Mouse (Mus musculus) MN1 (cell line): ENCODE data around the gene Pfn4.
"Not testable (repeated sequence)": the region's sequence is repeated elsewhere in the genome, so short reads cannot be mapped to it uniquely, and the experiment has no call there.

Experiments
- DNase-seq: peaks from one replicate; pipeline ENCODE4 v3.0.0-alpha.2; 2016; ENCODE audit warnings: low spot score

The Pfn4 gene

DNA sequence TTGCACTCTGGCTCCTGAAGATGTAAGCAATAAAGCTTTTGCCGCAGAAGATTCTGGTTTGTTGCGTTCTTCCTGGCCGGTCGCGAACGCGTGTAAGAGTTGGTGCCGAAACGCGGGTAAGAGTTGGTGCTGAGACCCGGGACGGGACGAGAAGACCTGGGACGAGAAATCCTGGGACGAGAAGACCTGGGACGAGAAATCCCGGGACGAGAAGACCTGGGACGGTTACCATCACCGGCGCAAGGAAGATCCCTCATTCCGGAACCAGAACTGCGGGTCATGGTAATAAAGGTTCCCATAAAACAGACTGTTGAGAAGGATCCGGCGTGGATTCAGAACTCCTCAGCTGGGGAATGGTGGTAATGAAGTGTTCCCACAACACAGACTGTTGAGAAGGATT, 19.3 kb downstream of the Pfn4 start:
- DNase-seq: not testable (repeated sequence)

GRCm38 (mm10) chr12:4793718-4794117, 24.9 kb downstream of the Pfn4 start:
- peak; percentile 60 for DNase-seq

DNA sequence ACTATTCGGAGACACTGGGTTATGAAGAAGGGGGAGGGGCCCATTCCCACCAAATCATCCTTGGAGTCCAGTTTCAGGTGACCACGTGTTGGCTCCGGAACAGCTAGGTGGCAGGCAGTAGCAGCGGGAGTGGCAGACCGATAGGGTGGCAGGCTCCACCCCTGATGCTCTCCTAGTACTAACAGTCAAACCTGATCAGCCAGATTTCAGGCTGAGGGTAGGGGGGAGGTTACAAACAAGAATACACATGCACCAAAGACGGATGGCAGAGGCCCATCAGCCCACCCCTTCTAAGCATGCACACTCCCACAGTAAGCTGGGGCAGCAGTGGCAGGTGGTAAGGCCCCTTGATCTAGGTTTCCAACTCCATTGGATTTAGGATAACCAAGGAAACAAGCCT, 28.6 kb downstream of the Pfn4 start:
- not testable (repeated sequence) for DNase-seq

GRCm38 (mm10) chr12:4811036-4811435, 42.2 kb downstream of the Pfn4 start:
- DNase-seq: no peak

- DNase-seq: no peak
Measured at GRCm38 (mm10) chr12:4811705-4812104, 42.9 kb downstream of the Pfn4 start.

DNA sequence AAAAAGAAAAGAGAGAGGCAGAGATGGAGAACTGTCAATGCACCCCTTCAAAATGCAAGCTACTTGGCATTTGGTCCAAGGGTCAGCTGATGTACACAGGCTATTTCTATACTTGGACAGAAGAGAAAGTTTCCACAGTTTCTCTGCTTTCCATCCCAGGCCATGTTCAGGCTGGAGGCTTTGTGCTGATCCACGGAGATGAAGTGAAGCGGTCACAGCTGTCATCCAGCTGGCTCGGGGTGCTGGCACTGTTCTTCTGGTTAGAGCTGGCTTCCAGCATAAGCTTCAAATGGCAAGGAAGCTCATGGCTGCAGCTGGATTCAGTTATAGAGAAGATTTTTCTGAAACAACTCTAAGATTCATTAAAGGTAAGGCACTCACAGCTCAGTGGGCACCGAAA, 44.8 kb downstream of the Pfn4 start:
- no peak for DNase-seq

DNA sequence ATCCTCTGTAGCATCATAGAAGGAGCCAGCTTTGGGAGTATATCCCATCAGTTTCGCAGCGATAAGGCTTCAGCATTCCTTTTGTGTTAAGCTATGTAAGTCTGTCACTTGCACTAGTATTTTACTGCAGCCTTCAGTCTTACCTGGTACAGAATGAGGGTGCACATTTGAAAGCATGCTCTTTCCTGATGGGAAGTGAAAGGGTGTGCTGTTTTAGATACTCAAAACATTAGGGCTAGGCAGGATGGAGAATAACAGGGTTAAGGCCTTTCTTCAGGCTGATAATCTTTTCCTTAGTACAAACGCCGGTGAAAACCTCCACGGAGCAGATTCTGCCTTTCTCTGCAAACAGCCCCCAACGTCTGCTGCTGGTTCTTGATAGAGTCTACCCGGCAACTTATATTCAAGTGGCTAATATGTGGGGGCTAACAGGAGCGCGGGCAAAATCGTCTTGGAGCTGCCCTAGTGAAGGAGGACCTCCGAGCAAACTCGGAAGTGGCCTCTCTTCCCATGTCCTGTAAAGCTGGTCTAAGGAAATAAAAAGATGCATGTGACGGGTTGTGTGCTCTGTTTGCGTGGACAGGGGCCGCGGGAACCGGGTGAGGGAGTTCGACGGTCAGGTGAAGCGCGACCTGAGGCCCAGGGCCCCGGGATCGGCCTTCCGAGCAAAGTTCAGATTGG, 48.0 kb downstream of the Pfn4 start:
- peak; percentile 25 for DNase-seq

- peak; percentile 98 for DNase-seq
Measured at GRCm38 (mm10) chr12:4817361-4818101, 48.7 kb downstream of the Pfn4 start, which contains the start of gene Sf3b6. TSS of gene Sf3b6 (plus strand) at chr12:4817544.

- no peak for DNase-seq
Measured at GRCm38 (mm10) chr12:4827256-4827655, 58.4 kb downstream of the Pfn4 start.
